Mouse (Mus musculus) heart, postnatal 25 days (tissue): ENCODE data around the gene Slc22a18. TPM values are rescaled to one million over a fixed set of nuclear protein-coding genes. Genes with fewer than 3 reads are reported as not detected.
"Not testable (repeated sequence)": the region's sequence is repeated elsewhere in the genome, so short reads cannot be mapped to it uniquely, and the experiment has no call there.

ENCODE experiments used
- DNase-seq: peaks from one replicate; pipeline ENCODE4 v3.0.0; 2022; ENCODE audit warnings: low spot score
- intact Hi-C: fragments of 180-260 bp; cut with DNase I; formaldehyde crosslinking; loops from one replicate; pipeline ENCODE4 v1.15.1; 2025
- total RNA-seq, 2 experiments: library from RNA; stranded (reverse); gene quantifications; 2 replicates each; pipeline ENCODE4 v1.2.3; 2021

Gene Slc22a18
- total RNA-seq, 2 experiments from 2014 or later: 0.17 to 0.49 TPM

- intact Hi-C loops: no loop called here
These were observed 25.0 kb downstream of the Slc22a18 start for GRCm38 (mm10) chr7:143498584-143498983.

GRCm38 (mm10) chr7:143500912-143501311, 27.4 kb downstream of the Slc22a18 start:
- intact Hi-C loops: no loop called here
- DNase-seq: no peak

More at GRCm38 (mm10) chr7:143498584-143498983, 25.0 kb downstream of the Slc22a18 start:
- no peak for DNase-seq

- intact Hi-C loops: no loop called here
- no peak for DNase-seq
These were observed 28.3 kb downstream of the Slc22a18 start for GRCm38 (mm10) chr7:143501643-143502417.

- intact Hi-C loops: no loop called here
- DNase-seq: no peak
These were observed 29.1 kb downstream of the Slc22a18 start, which contains the start of gene Phlda2 for GRCm38 (mm10) chr7:143502418-143503200. TSS of gene Phlda2 (minus strand) at chr7:143503150.

- intact Hi-C loops: no loop called here
- no peak for DNase-seq
These were observed 30.4 kb downstream of the Slc22a18 start for GRCm38 (mm10) chr7:143503926-143504325.

- intact Hi-C loops: loop anchor here (5.0 kb wide), 1 partner anchor 33 kb away; the partner anchor contains the start of gene Slc22a18
- no peak for DNase-seq
These were observed 31.9 kb downstream of the Slc22a18 start for GRCm38 (mm10) chr7:143505411-143505810.

GRCm38 (mm10) chr7:143505823-143506222, 32.3 kb downstream of the Slc22a18 start:
- intact Hi-C loops: loop anchor here (1.0 to 5.0 kb wide), 2 partner anchors 26 to 34 kb away; partner anchors contain the start of gene Slc22a18
- DNase-seq: peak; percentile 47

GRCm38 (mm10) chr7:143506271-143506670, 32.7 kb downstream of the Slc22a18 start:
- no peak for DNase-seq
- intact Hi-C loops: loop anchor here (1.0 to 5.0 kb wide), 2 partner anchors 26 to 34 kb away; partner anchors contain the start of gene Slc22a18

- DNase-seq: no peak
These were observed 33.1 kb downstream of the Slc22a18 start for GRCm38 (mm10) chr7:143506675-143507074.

GRCm38 (mm10) chr7:143509566-143509965, 36.0 kb downstream of the Slc22a18 start:
- DNase-seq: no peak
- intact Hi-C loops: loop anchor here (5.0 kb wide), 1 partner anchor 37 kb away; the partner anchor contains the start of gene Slc22a18

More at GRCm38 (mm10) chr7:143506675-143507074, 33.1 kb downstream of the Slc22a18 start:
- intact Hi-C loops: loop anchor here (1.0 to 5.0 kb wide), 2 partner anchors 26 to 34 kb away; partner anchors contain the start of gene Slc22a18

- intact Hi-C loops: no loop called here
- no peak for DNase-seq
These were observed 37.2 kb downstream of the Slc22a18 start for GRCm38 (mm10) chr7:143510593-143511334.

- intact Hi-C loops: no loop called here
- DNase-seq: no peak
These were observed 37.8 kb downstream of the Slc22a18 start for GRCm38 (mm10) chr7:143511335-143511712.

- intact Hi-C loops: no loop called here
- DNase-seq: peak; percentile 39
These were observed 40.4 kb downstream of the Slc22a18 start for GRCm38 (mm10) chr7:143513763-143514415.

GRCm38 (mm10) chr7:143514416-143514768, 40.9 kb downstream of the Slc22a18 start:
- intact Hi-C loops: no loop called here
- no peak for DNase-seq

- no peak for DNase-seq
- intact Hi-C loops: no loop called here
These were observed 45.8 kb downstream of the Slc22a18 start for GRCm38 (mm10) chr7:143519333-143519732.

- intact Hi-C loops: no loop called here
- no peak for DNase-seq
These were observed 58.9 kb downstream of the Slc22a18 start for GRCm38 (mm10) chr7:143532410-143532809.

- no peak for DNase-seq
- intact Hi-C loops: no loop called here
These were observed 59.7 kb downstream of the Slc22a18 start for GRCm38 (mm10) chr7:143533284-143533683.

GRCm38 (mm10) chr7:143536251-143536650, 62.7 kb downstream of the Slc22a18 start:
- no peak for DNase-seq
- intact Hi-C loops: no loop called here

GRCm38 (mm10) chr7:143538229-143538628, 64.7 kb downstream of the Slc22a18 start:
- intact Hi-C loops, DNase-seq: not testable (repeated sequence)
